Mouse (Mus musculus) gastrocnemius, adult 2 months (tissue): Measurements from ENCODE around the gene Nbr1. TPM values are rescaled to one million over a fixed set of nuclear protein-coding genes. Genes with fewer than 3 reads are reported as not detected.

Experiments
- DNase-seq: peaks from one replicate; pipeline ENCODE4 v3.0.0; 2022
- H3K27ac ChIP-seq: fragments of 200-600 bp; 2 replicates; pipeline ENCODE4 v1.8.1; 2022; ENCODE audit warnings: mild to moderate bottlenecking
- H3K4me3 ChIP-seq: fragments of 200-600 bp; 2 replicates; pipeline ENCODE4 v1.8.1; 2022; ENCODE audit warnings: mild to moderate bottlenecking, moderate library complexity
- CTCF ChIP-seq: fragments of 200-600 bp; IDR thresholded peaks from 2 replicates; pipeline ENCODE4 v1.8.1; 2022; ENCODE audit warnings: antibody characterized with exemption, mild to moderate bottlenecking, moderate library complexity
- intact Hi-C: fragments of 180-260 bp; cut with DNase I; formaldehyde crosslinking; loops from one replicate; pipeline ENCODE4 v1.15.1; 2025
- long read RNA-seq, 2 experiments: library from polyadenylated mRNA; stranded (forward); transcript quantifications; one replicate each; pipeline ENCODE4 v2.0.0; 2021
- total RNA-seq, 2 experiments: library from RNA; stranded (reverse); gene quantifications; 2 replicates each; pipeline ENCODE4 v1.2.3; 2021

The Nbr1 gene
- 10 to 100 TPM; 65.3 to 65.6 TPM for total RNA-seq
- long read RNA-seq, experiment 1, full-length matches to known transcripts: 23 of 50 reads
- long read RNA-seq, experiment 1, partial matches to known transcripts: 13 of 50 reads
- long read RNA-seq, experiment 1, other reads (novel, unspliced or antisense): 14 of 50 reads
- long read RNA-seq, experiment 2, full-length matches to known transcripts: 17 of 45 reads
- long read RNA-seq, experiment 2, partial matches to known transcripts: 19 of 45 reads
- long read RNA-seq, experiment 2, other reads (novel, unspliced or antisense): 9 of 45 reads

DNA sequence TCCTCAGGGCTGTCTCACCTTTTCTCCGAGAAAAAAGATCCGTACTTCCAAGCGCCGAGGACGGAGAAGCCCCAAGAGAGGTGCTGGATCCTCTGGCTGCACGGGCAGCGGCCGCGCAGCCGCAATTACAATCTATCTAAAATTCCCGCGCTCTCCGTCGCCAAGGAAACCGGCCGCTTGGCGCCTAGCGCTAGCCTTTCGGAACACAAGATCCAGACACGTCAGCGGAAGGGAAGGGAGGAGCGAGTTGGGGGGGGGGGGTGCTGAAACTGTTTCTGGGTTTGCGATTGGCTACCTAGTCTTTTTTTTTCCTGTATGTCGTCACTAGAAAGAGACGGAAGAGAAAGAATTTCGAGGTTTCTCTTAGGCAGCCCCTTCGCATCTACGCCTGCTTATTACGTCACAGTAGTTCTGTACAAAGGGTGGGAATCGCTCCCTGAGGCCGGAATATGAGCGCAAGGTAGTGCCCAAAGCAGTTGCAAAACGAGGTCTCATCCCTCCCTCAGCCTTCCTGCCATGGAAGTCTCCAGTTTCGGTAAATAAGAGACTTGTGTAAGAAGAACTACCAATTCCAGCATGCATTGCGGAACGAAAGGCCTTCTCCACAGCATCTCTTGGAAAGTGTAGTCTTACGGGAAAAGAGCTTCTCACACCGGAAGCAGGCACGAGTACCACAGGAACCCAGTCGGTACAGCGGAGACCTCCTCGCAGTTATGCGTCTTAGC is at the start of gene Nbr1, which contains the start of gene Brca1:
Gene Nbr1 (plus strand): TSS at position 399 of the 725 bp plus-strand sequence.
Gene Brca1 (minus strand): TSS at position 205 of the 725 bp plus-strand sequence.
- H3K4me3 ChIP-seq: peak within 1 kb of the TSS; percentile 77
- TF ChIP-seq CTCF: no peak
- intact Hi-C loops: loop anchor here (5.0 to 10.0 kb wide), 2 partner anchors 85 to 237 kb away; partner anchors contain the start of genes Psme3 and Vat1
- H3K27ac ChIP-seq: peak within 1 kb of the TSS; percentile 91
- DNase-seq: peak; percentile 95

GRCm38 (mm10) chr11:101506269-101506780 is 45.6 kb upstream of the Nbr1 start:
- intact Hi-C loops: no loop called here
- Histone ChIP-seq H3K27ac (no peak overlapping the region), H3K4me3 (no peak overlapping the region)
- no peak for DNase-seq
- no peak for TF ChIP-seq CTCF

DNA sequence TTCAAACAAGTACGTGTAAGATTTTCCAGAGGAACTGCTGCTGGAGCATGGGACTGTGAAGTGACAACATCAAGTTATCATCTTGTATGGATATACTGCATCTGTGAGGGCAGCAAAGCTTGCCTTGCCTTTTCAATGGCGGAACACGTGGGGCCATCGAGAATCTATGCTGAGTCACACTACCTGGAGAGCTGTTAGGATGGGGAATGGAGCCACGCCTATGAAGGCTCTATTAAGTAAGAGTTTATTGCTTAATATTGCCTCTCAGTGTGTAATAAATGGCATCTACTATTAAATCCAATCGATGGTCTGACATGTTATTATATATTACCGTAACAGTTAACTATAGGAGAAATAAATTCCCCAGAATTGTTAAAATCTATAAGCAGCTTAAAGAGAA is 44.9 kb upstream of the Nbr1 start:
- Histone ChIP-seq H3K27ac (no peak overlapping the region), H3K4me3 (no peak overlapping the region)
- intact Hi-C loops: no loop called here
- TF ChIP-seq CTCF: no peak
- no peak for DNase-seq

- Histone ChIP-seq H3K27ac (no peak overlapping the region), H3K4me3 (no peak overlapping the region)
- no peak for DNase-seq
- intact Hi-C loops: no loop called here
- no peak for TF ChIP-seq CTCF
Measured at GRCm38 (mm10) chr11:101518937-101519336, 33.0 kb upstream of the Nbr1 start.

GRCm38 (mm10) chr11:101519364-101519763 is 32.6 kb upstream of the Nbr1 start:
- Histone ChIP-seq H3K27ac (no peak overlapping the region), H3K4me3 (no peak overlapping the region)
- no peak for DNase-seq
- intact Hi-C loops: no loop called here
- no peak for TF ChIP-seq CTCF

GRCm38 (mm10) chr11:101524446-101524845 is 27.5 kb upstream of the Nbr1 start:
- DNase-seq: no peak
- TF ChIP-seq CTCF: no peak
- no peak overlapping the region for H3K27ac ChIP-seq
- H3K4me3 ChIP-seq: no peak overlapping the region
- intact Hi-C loops: no loop called here

- H3K27ac ChIP-seq: no peak overlapping the region
- no peak overlapping the region for H3K4me3 ChIP-seq
- no peak for DNase-seq
- no peak for TF ChIP-seq CTCF
- intact Hi-C loops: no loop called here
Measured at GRCm38 (mm10) chr11:101525056-101525455, 26.9 kb upstream of the Nbr1 start.

- intact Hi-C loops: no loop called here
- no peak overlapping the region for H3K27ac ChIP-seq
- TF ChIP-seq CTCF: no peak
Measured at GRCm38 (mm10) chr11:101525936-101526595, 25.9 kb upstream of the Nbr1 start.

GRCm38 (mm10) chr11:101526686-101527085 is 25.3 kb upstream of the Nbr1 start:
- intact Hi-C loops: no loop called here
- no peak overlapping the region for H3K27ac ChIP-seq
- DNase-seq: no peak
- no peak overlapping the region for H3K4me3 ChIP-seq
- no peak for TF ChIP-seq CTCF

More at GRCm38 (mm10) chr11:101525936-101526595, 25.9 kb upstream of the Nbr1 start:
- no peak overlapping the region for H3K4me3 ChIP-seq
- no peak for DNase-seq

DNA sequence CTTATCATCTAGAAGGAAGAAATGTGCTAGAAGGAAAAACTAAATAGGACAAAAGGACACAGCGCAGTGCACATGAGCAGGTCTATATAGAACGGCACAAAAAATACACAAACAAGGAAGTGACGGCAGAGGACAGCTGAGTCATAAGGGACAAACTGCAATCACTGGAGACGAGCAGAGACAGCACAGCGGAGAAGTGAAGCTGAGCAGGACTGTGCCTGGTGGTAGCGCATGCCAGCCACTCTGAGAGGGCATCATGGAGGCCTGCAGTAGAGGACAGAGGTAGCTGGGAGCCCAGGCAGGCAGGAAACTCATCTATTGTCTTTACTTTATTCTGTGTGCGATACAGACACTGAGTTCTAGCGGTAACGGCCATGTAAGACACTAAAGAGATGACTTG is 8.4 kb upstream of the Nbr1 start:
- TF ChIP-seq CTCF: no peak
- DNase-seq: no peak
- intact Hi-C loops: no loop called here
- Histone ChIP-seq H3K4me3 (no peak overlapping the region), H3K27ac (no peak overlapping the region)

DNA sequence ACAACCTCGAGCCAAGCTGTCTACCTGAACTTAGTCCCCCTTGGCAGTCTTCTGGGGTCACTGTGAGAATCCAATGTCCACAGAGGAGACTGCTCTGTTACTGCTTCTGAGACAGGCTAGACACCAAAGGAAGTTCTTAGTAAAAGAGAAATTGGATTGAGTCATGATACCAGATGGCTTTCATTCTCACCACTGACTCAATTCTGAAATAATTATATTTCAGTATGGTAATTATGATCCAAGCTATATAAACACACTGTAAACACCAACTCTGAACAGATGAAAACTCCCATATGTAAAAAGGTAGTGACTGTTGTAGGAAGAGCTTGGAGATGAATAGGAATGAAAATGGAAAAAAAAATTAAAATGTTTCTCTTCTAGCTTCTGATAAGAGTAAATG is 7.8 kb upstream of the Nbr1 start:
- Histone ChIP-seq H3K4me3 (no peak overlapping the region), H3K27ac (no peak overlapping the region)
- no peak for TF ChIP-seq CTCF
- intact Hi-C loops: no loop called here
- DNase-seq: no peak

DNA sequence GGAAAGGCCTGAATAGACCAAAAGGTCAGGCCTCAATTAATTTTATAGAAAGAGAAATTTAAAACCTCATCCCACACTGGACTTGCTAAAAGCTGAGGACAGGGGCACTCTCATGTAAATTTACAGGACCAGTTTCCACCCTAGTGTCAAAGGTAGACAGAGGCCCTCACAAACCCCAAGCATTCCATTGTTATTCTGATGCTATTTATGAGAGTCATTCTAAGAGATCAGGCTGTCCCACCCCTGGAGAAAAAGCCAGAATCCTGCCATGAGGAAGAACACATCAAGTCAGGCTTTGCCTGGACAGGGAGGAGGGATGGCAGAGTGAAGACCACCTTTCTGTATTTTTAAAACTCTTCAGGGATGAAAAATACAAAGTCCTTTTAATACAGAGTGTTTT is 3.4 kb upstream of the Nbr1 start:
- intact Hi-C loops: no loop called here
- TF ChIP-seq CTCF: no peak
- H3K27ac ChIP-seq: no peak overlapping the region
- no peak overlapping the region for H3K4me3 ChIP-seq
- no peak for DNase-seq
